Mouse (Mus musculus) granulocyte monocyte progenitor cell, adult 5-6 weeks (primary cell): ENCODE results near the gene Tmeff2. TPM values are rescaled to one million over a fixed set of nuclear protein-coding genes. Genes with fewer than 3 reads are reported as not detected.

Source experiments
- ATAC-seq: replicated peaks from 2 replicates; pipeline ENCODE4 v1.8.0; 2016; ENCODE audit warnings: mild to moderate bottlenecking, moderate TSS enrichment, inconsistent platforms; ENCODE audit not compliant: poor library complexity, severe bottlenecking
- total RNA-seq, 2 experiments: library from RNA; stranded (forward) in 1 of 2; stranded (reverse) in 1 of 2; fragments of 200-712, 200-1000 nt in 1 of 2; fragments of >200 nt in 1 of 2; fragmentation: Nextera tagmentation in 1 of 2; gene quantifications; 2 replicates each; pipeline ENCODE4 v1.2.3; 2014 to 2017

Tmeff2 gene
- total RNA-seq, 2 experiments from 2014 or later = not detected

DNA sequence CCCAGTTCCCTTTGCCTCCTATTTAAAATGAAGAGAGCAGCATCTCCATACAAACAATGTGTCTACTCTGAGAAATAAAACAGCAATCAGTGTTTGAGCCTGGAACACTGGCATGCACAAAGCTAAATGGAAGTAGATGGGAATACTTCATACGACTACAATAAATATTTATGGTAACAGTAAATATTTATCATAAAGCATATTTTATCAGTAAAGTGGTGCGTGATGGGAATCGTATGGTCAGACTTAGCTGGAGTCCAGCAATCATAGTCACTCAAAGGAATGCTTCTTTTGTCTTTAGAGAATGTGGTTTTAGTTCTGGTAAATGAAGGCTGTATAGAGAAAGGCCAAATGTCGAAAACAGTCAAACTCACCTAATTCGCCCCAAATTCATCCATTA, 288.6 kb downstream of the Tmeff2 start:
- no peak for ATAC-seq

DNA sequence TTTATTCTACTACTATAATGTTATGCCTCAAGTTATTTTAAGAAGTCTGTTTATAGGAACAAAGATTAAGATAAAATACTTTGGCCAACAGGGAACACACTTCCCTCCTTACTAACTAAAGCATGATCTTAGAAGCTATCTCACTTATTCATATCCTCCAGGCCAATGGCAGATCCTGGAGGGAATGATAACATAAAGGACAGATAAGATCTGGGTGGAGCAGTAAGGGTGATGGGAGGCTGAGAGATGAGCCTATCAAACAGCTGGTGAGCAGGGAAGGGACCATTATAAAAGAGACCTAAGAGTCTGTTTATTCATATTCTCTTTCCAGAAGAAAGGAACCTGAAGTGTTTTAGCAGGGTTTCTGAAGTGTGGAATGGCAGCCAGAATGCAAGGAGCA, 290.8 kb downstream of the Tmeff2 start:
- ATAC-seq = no peak

DNA sequence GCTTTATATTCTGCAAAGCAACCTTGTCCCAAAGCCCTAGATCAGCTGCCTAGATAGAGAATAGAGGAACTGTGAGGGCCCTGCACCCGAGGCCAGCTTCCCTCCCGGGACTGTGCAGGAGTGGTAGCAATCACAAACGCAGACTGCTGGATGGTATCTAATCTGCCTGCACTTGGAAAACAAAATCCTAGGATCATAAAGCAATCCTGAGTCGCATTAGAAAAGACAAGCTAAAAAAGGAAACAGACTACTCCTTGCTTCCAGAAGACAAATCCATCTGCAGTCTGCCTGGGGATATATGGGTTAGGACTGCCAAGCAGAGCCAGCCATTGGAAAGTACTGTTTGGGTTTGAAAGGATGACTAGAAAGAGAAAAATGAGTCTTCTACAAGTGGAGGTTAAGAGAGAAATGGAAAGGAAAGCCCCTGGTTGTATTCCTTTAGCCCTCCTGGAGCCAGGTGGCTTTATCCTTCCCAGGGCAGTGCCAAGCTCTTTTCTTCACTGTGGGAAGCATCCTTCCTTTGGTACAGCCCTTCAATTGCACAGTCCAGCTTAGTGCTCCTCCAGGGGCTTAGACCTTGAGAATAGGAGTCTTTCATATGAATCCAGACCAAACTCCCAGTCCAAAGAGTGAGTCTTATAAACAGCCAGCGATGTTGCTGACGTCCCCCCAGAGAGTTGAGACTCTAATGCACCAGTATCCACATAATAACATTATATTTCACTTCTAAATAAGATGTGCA, 291.6 kb downstream of the Tmeff2 start:
- ATAC-seq = no peak

DNA sequence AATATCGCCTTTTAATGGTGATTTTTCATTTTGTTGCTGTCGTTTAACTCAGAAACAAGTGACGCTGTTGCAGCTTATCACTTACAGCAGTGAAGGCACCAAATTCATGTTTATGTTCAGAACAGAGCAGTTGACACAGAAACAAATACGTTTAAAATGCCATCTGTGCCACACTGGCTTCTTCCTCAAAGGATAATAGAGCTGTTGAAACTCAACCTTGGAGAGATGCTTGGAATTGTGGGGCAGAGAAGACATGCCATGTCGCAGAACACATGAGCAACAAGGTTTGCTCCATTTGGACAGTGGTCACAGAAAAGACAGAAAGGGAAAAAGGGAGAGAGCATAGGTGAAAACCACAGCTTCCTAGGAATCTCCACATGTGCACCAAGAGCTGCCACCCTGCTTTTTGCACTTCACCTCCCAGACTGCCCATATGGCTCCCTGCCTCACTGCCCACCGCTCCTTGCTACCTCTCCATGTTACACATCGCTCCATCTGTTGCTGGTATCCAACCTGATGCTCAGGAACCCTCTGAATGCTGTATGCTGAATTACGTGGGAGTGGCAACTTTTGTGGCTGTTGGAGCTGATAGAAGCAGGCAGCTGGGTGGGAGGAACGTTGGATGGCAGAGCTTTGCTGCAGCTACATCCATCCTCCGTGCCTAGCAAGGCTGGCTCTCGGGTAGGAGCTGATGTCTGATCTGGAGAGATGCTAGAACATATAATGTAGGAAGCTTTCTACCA, 298.8 kb downstream of the Tmeff2 start:
- ATAC-seq = no peak

DNA sequence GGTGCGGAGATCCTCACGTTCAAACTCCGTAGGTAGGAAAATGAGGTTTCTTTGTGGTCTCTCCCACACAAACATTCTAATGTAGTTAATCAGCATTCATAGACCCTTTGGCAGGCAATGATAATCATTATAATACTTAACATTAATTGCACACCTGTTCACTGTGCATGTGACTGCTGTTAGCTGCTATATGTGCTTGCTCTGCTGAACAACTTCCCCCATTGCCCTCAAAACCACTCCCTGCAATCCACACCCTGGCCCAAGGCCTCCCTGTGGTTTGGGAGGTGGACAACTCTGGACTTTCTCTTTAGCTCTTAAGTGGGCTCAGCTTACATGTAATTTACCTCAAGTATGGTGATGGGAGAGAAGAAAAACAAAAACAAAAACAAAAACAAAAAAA, 299.5 kb downstream of the Tmeff2 start:
- ATAC-seq = no peak

DNA sequence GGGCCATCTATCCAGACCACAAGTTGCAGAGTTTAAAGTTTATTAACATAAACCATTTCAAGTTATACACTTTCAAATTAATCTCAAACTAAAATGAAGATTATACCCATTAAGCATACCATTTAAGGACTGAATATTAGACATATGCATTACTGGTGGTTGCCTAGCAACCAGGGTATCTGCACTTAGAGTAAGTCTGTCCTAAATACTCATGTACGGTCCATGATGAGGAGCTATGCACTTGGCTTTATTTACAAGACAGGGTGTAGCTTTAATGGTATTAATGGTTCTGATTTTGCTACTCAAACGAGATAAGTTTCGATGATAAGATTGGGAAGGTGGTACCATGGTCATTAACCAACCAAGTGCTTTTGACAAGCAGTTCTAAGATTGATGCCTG, 315.2 kb downstream of the Tmeff2 start:
- ATAC-seq = no peak

DNA sequence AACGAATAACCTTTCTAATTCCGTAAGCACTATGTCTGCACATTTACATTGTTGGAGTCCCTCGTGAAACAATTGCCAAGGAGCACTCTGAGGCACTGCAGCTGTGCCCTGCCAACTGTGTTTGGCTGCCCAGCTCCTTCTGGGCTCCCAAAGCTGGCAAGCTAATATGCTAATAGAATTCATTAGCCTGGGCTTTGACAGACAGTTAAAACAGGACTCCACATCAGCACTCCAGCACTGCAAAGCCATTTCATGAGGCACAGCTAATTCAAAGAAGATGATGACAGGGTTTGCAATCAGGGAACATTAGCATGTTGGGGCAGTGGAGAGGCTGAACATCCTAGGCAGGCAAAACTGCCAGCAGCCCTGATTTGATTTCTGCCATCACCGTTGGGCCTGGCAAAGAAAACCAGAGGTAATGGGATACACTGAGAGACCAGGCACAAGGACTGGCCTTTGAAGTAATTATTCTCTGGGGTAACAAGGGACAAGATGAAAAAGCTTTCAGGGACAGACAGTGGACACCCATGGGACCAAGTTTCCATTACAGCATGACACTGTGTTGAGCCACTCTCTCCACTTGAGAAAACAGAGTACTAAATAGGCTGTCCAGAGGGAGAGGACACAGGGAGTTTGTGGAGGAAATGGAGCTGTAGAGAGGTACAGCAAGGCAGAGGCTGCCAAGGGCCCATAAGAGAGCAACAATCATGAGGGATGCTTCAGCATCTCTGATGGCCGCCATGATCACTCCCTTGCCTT, 316.0 kb downstream of the Tmeff2 start:
- no peak for ATAC-seq

DNA sequence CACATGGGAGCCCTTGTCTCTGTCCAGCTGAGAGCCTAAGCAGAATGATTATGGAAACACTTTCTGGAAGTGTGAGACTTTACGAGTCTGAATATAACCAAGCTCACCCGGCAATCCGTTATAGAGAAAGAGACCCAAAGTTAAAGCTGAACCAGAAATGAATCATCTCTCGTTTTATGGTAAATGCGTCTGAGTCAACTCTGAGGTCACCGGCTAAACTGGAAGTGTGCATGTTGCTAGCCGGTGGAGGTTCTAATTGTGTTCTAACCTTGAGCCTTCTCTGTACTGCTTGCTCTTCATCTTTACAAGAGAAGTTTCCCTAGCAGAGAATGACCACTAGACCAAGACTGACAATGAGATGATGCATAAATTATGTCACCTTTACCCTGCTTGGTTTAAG, 316.8 kb downstream of the Tmeff2 start:
- ATAC-seq = no peak

DNA sequence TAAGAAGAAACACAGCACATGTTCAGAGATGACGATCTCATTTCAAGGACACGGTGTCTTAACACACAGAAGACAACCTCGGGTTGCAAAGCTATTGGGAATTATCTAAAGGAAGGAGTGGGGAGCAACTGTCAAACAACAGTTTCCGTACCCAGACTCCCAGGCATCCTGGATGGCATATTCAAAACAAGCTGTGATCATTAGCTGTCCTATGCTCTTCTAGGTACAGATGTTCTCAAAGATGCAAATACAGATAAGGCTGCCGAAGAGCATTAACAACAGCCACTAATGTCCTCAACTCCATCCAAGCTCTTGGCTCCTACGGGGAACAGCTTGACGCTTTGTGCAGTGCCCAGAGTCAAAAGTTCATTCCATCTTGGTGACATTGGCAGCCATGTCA, 324.7 kb downstream of the Tmeff2 start:
- ATAC-seq = no peak
